Mouse (Mus musculus) MEL-GATA-1-ER (cell line): ENCODE data around the gene Cdh18.
"Not testable (repeated sequence)": the region's sequence is repeated elsewhere in the genome, so short reads cannot be mapped to it uniquely, and the experiment has no call there.

ENCODE experiments used
- DNase-seq: peaks from one replicate; pipeline ENCODE4 v3.0.0-alpha.2; 2012; ENCODE audit warnings: low read depth; ENCODE audit errors: extremely low read depth

Cdh18 gene

GRCm38 (mm10) chr15:22947234-22947633, 398.4 kb downstream of the Cdh18 start:
- DNase-seq, result no peak

GRCm38 (mm10) chr15:22969424-22969823, 420.6 kb downstream of the Cdh18 start:
- no peak for DNase-seq

GRCm38 (mm10) chr15:22980136-22980535, 431.3 kb downstream of the Cdh18 start:
- no peak for DNase-seq

- no peak for DNase-seq
Measured at GRCm38 (mm10) chr15:22984647-22985046, 435.8 kb downstream of the Cdh18 start.

GRCm38 (mm10) chr15:23016680-23017079, 467.9 kb downstream of the Cdh18 start:
- no peak for DNase-seq

- no peak for DNase-seq
Measured at GRCm38 (mm10) chr15:23021151-23021550, 472.3 kb downstream of the Cdh18 start.

GRCm38 (mm10) chr15:23022635-23023034, 473.8 kb downstream of the Cdh18 start:
- no peak for DNase-seq

- no peak for DNase-seq
Measured at GRCm38 (mm10) chr15:23035551-23036207, 486.9 kb downstream of the Cdh18 start.

- DNase-seq, result no peak
Measured at GRCm38 (mm10) chr15:23036208-23037065, 487.6 kb downstream of the Cdh18 start.

- no peak for DNase-seq
Measured at GRCm38 (mm10) chr15:23037561-23037960, 488.7 kb downstream of the Cdh18 start.

- DNase-seq, result no peak
Measured at GRCm38 (mm10) chr15:23046127-23046785, 497.4 kb downstream of the Cdh18 start.

- DNase-seq, result no peak
Measured at GRCm38 (mm10) chr15:23052006-23052405, 503.2 kb downstream of the Cdh18 start.

- DNase-seq, result not testable (repeated sequence)
Measured at GRCm38 (mm10) chr15:23085326-23085725, 536.5 kb downstream of the Cdh18 start.

GRCm38 (mm10) chr15:23087535-23087934, 538.7 kb downstream of the Cdh18 start:
- no peak for DNase-seq

GRCm38 (mm10) chr15:23096601-23097000, 547.8 kb downstream of the Cdh18 start:
- no peak for DNase-seq

- DNase-seq, result no peak
Measured at GRCm38 (mm10) chr15:23104668-23105380, 556.0 kb downstream of the Cdh18 start.

- DNase-seq, result no peak
Measured at GRCm38 (mm10) chr15:23134950-23135715, 586.3 kb downstream of the Cdh18 start.

GRCm38 (mm10) chr15:23136971-23137370, 588.1 kb downstream of the Cdh18 start:
- no peak for DNase-seq

- DNase-seq, result not testable (repeated sequence)
Measured at GRCm38 (mm10) chr15:23142907-23143306, 594.1 kb downstream of the Cdh18 start.

- DNase-seq, result no peak
Measured at GRCm38 (mm10) chr15:23155883-23156282, 607.1 kb downstream of the Cdh18 start.

- no peak for DNase-seq
Measured at GRCm38 (mm10) chr15:23164869-23165268, 616.0 kb downstream of the Cdh18 start.
